Mouse (Mus musculus): ENCODE measurements at regions not wholly inside any gene's neighbourhood (a gene's known extent, or its start where the extent isn't known, plus 50 kb on each side); places are given as distances from the start of the nearest gene placed in this dataset.

DNA sequence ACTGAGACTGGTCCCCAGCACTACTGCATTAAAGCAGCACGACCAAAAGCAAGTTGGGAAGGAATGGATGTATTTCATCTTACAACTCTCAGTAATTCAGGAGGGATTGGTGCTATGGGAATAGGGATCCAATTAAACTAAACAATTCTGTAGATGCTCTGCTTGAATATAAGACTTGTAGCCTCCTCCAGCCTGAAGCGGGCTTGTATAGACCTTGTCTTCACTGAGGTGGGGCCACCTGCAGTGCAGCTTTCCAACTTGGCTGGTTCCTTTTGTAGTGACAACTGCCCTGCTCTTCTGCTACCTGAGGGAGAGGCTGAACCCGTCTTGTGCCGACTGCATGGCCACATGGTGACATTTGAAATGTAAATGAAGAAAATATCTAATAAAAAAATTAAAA is 353.1 kb upstream of the Ccdc54 start:
- TF ChIP-seq POLR2A (IDR thresholded peaks at IDR 0.05; ENCODE audit: control insufficient read depth, extremely low read depth, insufficient read depth, low read length, poor library complexity) (no peak), CTCF (IDR thresholded peaks at IDR 0.05; ENCODE audit: borderline replicate concordance, control insufficient read depth, extremely low read depth, insufficient read depth, low read length, poor library complexity) (no peak)
